Mouse (Mus musculus) lung, adult 2 months (tissue): ENCODE measurements at regions not wholly inside any gene's neighbourhood (a gene's known extent, or its start where the extent isn't known, plus 50 kb on each side); places are given as distances from the start of the nearest gene placed in this dataset.

Source experiments
- CTCF ChIP-seq: fragments of 200-500 bp; IDR thresholded peaks from 2 replicates; pipeline ENCODE4 v1.5.1; 2011; ENCODE audit warnings: mild to moderate bottlenecking, low read length, control low read depth; ENCODE audit not compliant: insufficient read depth
- POLR2A ChIP-seq: fragments of 200-500 bp; IDR thresholded peaks from 2 replicates; pipeline ENCODE4 v1.6.1; 2011; ENCODE audit warnings: low read depth, mild to moderate bottlenecking, control low read depth, low read length, borderline replicate concordance; ENCODE audit errors: extremely low read depth

DNA sequence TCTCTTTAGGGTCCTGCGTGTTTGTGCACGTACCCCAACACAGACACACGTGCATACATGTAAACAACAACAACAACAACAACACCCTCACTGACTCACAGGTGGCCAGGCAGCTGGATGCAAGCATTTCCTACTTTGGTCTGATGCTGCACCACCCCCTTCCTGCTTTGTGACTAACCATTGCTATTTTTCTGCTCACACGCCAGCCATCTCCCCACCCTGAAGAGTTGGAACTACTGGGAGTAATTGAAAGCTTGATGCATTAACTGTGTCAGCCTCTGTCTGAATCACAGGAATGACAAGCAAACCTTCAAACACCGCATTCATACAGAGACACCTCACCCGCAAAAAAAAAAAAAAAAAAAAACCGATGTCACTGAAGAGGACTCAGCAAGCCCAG, 346.5 kb downstream of the Prdm2 start:
- no peak for TF ChIP-seq POLR2A
- no peak for TF ChIP-seq CTCF
